Mouse (Mus musculus): Measurements from ENCODE around the gene Ube2h.

- TF ChIP-seq GATA1 (IDR thresholded peaks at IDR 0.05; ENCODE audit: low read length) (no peak), TAL1 (IDR thresholded peaks at IDR 0.05; ENCODE audit: low read length) (no peak)
Measured at GRCm38 (mm10) chr6:30304399-30304917, at the start of gene Ube2h.
